Mouse (Mus musculus): ENCODE data around the gene Tctn1. TPM values are rescaled to one million over a fixed set of nuclear protein-coding genes. Genes with fewer than 3 reads are reported as not detected.

The Tctn1 gene
- polyA plus RNA-seq, 1 experiment from 2014 or later = 1.9 TPM

DNA sequence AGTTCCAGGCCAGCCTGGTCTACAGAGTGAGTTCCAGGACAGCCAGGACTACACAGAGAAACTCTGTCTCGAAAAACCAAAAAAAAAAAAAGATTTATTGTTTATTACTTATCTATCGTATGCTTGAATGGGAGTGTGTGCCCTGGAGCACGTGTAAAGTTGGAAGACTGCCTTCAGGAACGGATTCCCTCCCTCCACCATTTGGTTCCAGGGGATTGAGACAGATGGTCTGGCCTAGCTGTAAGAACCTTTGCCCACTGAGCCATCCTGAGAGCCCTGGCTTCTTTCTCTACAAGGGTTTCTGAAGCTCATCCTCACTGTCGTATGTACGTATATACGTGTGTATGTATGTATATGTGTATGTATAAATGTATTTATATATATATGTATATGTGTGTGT, 14.7 kb upstream of the Tctn1 start:
- TF ChIP-seq CTCF (IDR thresholded peaks at IDR 0.05; ENCODE audit: low read depth) = no peak
- no peak overlapping the region for H3K4me2 ChIP-seq (replicated peaks; ENCODE audit: low read depth)
- H3K27ac ChIP-seq (ENCODE audit: low read depth, low read length) = no peak overlapping the region
- no peaks in the 10 kb centered on the region for H3K36me3 ChIP-seq (ENCODE audit: control insufficient read depth, insufficient read depth)
- 80% methylated on average over 7 of the region's 7 CpGs for WGBS
- no peaks in the 10 kb centered on the region for H3K9me3 ChIP-seq (ENCODE audit: control insufficient read depth)
- no peak for ATAC-seq
- H3K9ac ChIP-seq (ENCODE audit: low read depth, low read length) = no peak overlapping the region
- H3K4me3 ChIP-seq (ENCODE audit: low read depth, low read length) = no peak overlapping the region
- no peaks in the 10 kb centered on the region for H3K27me3 ChIP-seq (replicated peaks; ENCODE audit: control insufficient read depth, insufficient read depth, low read length)
- 0 out of 2 replicates have a peak, but pooled peaks cover 16% of the 10 kb centered on the region for H3K4me1 ChIP-seq (replicated peaks; ENCODE audit: control insufficient read depth, insufficient read depth, low read length)

DNA sequence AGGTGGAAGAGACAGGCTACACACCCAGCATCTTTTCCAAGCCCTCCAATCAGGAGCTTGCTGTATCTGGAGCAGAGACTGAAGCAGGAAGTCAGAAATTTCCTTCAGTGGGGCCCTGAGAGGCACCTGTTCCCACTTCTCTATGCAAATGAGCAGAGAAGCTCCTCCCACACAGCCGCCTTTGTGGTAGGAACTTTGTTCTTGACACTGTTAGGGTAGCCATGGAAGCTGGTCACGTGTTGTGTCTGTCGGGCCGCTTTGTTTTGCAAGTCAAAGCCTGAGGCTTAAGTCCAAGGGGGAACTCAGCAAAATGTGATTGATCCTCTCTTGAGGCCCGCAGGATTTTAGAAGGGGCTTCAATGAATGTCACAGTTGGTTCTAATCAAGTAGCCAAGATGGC, 10.5 kb upstream of the Tctn1 start:
- Histone ChIP-seq H3K4me3 (ENCODE audit: low read depth, low read length) (no peak overlapping the region), H3K9ac (ENCODE audit: low read depth, low read length) (no peak overlapping the region)

DNA sequence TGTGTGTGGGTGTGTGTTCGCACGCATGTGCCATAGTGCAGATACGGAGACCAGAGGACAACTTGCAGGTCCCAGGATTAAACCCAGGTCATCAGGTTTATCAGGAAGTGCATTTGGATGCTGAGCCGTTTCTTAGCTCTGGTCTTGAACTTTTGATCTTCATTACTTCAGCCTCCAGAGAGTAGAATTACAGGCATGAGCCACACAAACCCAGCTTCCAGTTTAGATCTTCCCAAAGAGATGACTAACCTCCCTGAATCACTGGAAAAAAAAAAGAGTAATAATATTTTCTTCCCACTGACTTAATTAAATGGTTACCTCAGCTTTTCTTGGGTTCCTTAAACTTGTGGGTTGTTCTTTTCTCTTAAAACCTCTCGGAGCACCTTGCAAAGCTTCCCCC, 8.6 kb upstream of the Tctn1 start:
- no peak for TF ChIP-seq CTCF (IDR thresholded peaks at IDR 0.05; ENCODE audit: low read depth)
- no peak overlapping the region for H3K27ac ChIP-seq (ENCODE audit: low read depth, low read length)
- no peaks in the 10 kb centered on the region for H3K36me3 ChIP-seq (ENCODE audit: control insufficient read depth, insufficient read depth)
- no peak for ATAC-seq
- H3K9ac ChIP-seq (ENCODE audit: low read depth, low read length) = no peak overlapping the region
- 66% methylated on average over 5 of the region's 5 CpGs for WGBS
- no peaks in the 10 kb centered on the region for H3K27me3 ChIP-seq (replicated peaks; ENCODE audit: control insufficient read depth, insufficient read depth, low read length)
- no peaks in the 10 kb centered on the region for H3K9me3 ChIP-seq (ENCODE audit: control insufficient read depth)
- no peak overlapping the region for H3K4me3 ChIP-seq (ENCODE audit: low read depth, low read length)
- H3K4me2 ChIP-seq (replicated peaks; ENCODE audit: low read depth) = no peak overlapping the region
- H3K4me1 ChIP-seq (replicated peaks; ENCODE audit: control insufficient read depth, insufficient read depth, low read length) = no peaks in the 10 kb centered on the region

More for the DNA sequence above, 10.5 kb upstream of the Tctn1 start:
- no peak for TF ChIP-seq CTCF (IDR thresholded peaks at IDR 0.05; ENCODE audit: low read depth)
- Histone ChIP-seq H3K27ac (ENCODE audit: low read depth, low read length) (no peak overlapping the region), H3K4me2 (replicated peaks; ENCODE audit: low read depth) (no peak overlapping the region), H3K4me1 (replicated peaks; ENCODE audit: control insufficient read depth, insufficient read depth, low read length) (no peaks in the 10 kb centered on the region), H3K9me3 (ENCODE audit: control insufficient read depth) (no peaks in the 10 kb centered on the region), H3K27me3 (replicated peaks; ENCODE audit: control insufficient read depth, insufficient read depth, low read length) (no peaks in the 10 kb centered on the region), H3K36me3 (ENCODE audit: control insufficient read depth, insufficient read depth) (no peaks in the 10 kb centered on the region)
- WGBS = 22% methylated on average over 5 of the region's 5 CpGs
- peak; percentile 92 for ATAC-seq

DNA sequence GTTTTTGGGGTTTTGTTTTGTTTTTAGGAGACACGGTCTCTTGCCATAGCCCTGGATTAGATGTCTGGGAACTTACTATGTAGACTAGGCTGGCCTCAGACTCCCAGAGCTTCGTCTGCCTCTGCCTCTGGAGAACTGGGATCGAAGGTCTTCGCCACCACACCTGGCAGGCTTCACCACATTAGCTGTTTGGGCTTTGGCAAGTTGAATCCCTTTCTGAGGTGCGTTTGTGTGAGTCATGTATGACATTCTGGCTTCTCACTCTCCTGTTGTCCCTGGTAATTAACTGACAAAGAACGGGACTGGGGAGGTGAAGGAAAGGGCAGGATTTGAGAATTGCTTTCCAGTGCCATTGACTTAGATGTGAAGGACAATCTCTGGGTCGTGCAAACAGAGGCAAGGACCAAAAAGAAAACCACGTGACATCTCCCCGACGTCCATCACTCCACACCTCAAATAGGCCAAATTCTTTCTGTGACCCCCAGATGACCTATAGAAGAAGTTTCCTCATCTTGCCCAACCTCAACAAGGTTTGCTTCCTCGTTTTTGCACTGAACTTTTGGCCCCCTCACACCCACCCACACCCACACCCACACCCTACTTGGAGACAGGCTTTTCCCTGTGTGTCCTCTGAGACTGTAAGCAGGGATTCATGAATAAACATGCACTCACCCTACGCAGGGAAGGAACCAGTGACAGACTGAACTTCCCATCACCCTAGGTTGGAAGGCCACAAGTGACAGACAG, 4.8 kb upstream of the Tctn1 start:
- TF ChIP-seq CTCF (IDR thresholded peaks at IDR 0.05; ENCODE audit: low read depth) = no peak
- Histone ChIP-seq H3K4me1 (replicated peaks; ENCODE audit: control insufficient read depth, insufficient read depth, low read length) (no peaks in the 10 kb centered on the region), H3K9ac (ENCODE audit: low read depth, low read length) (no peak overlapping the region), H3K27me3 (replicated peaks; ENCODE audit: control insufficient read depth, insufficient read depth, low read length) (no peaks in the 10 kb centered on the region), H3K9me3 (ENCODE audit: control insufficient read depth) (no peaks in the 10 kb centered on the region), H3K4me3 (ENCODE audit: low read depth, low read length) (no peak overlapping the region), H3K27ac (ENCODE audit: low read depth, low read length) (peak overlapping the region; percentile 41), H3K4me2 (replicated peaks; ENCODE audit: low read depth) (no peak overlapping the region), H3K36me3 (ENCODE audit: control insufficient read depth, insufficient read depth) (no peaks in the 10 kb centered on the region)
- peak; percentile 74 for ATAC-seq
- 36% methylated on average over 12 of the region's 12 CpGs for WGBS

DNA sequence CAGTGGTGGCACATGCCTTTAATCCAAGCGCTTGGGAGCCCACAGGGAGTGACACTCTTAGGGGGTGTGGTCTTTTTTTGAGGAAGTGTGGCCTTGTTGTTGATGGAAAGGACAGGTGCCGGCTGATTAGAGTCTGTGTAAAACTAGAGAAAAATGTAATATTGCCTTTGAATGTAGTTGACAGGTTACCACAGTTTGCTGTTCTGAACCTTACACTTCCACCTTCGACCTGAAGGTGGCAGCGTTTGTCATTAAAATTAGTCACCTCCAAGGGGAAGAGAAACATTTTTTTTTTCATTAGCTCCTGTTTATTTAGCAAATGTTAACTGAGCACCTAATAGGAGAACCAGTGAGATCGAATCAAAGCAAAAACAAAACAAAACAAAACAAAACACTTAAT, 3.6 kb upstream of the Tctn1 start:
- H3K9me3 ChIP-seq (ENCODE audit: control insufficient read depth) = no peaks in the 10 kb centered on the region
- H3K36me3 ChIP-seq (ENCODE audit: control insufficient read depth, insufficient read depth) = no peaks in the 10 kb centered on the region
- H3K27me3 ChIP-seq (replicated peaks; ENCODE audit: control insufficient read depth, insufficient read depth, low read length) = no peaks in the 10 kb centered on the region
- H3K9ac ChIP-seq (ENCODE audit: low read depth, low read length) = no peak overlapping the region
- WGBS = 17% methylated on average over 5 of the region's 5 CpGs
- ATAC-seq = no peak
- H3K27ac ChIP-seq (ENCODE audit: low read depth, low read length) = no peak overlapping the region
- no peak overlapping the region for H3K4me3 ChIP-seq (ENCODE audit: low read depth, low read length)
- H3K4me1 ChIP-seq (replicated peaks; ENCODE audit: control insufficient read depth, insufficient read depth, low read length) = 0 out of 2 replicates have a peak, but pooled peaks cover 3% of the 10 kb centered on the region
- H3K4me2 ChIP-seq (replicated peaks; ENCODE audit: low read depth) = no peak overlapping the region
- TF ChIP-seq CTCF (IDR thresholded peaks at IDR 0.05; ENCODE audit: low read depth) = peak; percentile 85

DNA sequence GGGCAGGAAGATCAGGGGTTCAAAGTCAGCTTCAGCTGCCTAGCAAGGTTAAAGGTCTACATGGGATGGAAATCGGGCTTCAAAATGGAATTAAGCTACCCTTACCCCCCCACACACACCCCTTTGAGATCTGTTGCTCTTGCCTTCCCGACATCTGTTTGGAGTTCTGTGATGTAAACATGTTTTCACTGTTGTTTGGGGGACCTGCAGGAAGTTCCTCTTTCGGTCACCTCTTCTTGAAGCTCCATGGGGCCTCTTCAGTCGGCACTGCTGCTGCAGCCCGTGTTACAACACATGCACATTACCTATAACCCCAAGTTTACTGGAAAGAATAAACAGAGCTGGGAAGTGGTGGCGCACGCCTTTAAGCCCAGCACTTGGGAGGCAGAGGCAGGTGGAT, 2.9 kb upstream of the Tctn1 start:
- Histone ChIP-seq H3K4me1 (replicated peaks; ENCODE audit: control insufficient read depth, insufficient read depth, low read length) (0 out of 2 replicates have a peak, but pooled peaks cover 3% of the 10 kb centered on the region), H3K9ac (ENCODE audit: low read depth, low read length) (no peak overlapping the region), H3K4me3 (ENCODE audit: low read depth, low read length) (no peak overlapping the region), H3K27me3 (replicated peaks; ENCODE audit: control insufficient read depth, insufficient read depth, low read length) (no peaks in the 10 kb centered on the region), H3K27ac (ENCODE audit: low read depth, low read length) (no peak overlapping the region), H3K4me2 (replicated peaks; ENCODE audit: low read depth) (no peak overlapping the region), H3K9me3 (ENCODE audit: control insufficient read depth) (no peaks in the 10 kb centered on the region), H3K36me3 (ENCODE audit: control insufficient read depth, insufficient read depth) (no peaks in the 10 kb centered on the region)
- WGBS = 65% methylated on average over 7 of the region's 7 CpGs
- TF ChIP-seq CTCF (IDR thresholded peaks at IDR 0.05; ENCODE audit: low read depth) = no peak
- ATAC-seq = no peak
